Mouse (Mus musculus) myocyte (in vitro differentiated cells): ENCODE measurements around the gene 2310050C09Rik.

Experiments
- CEBPB ChIP-seq: IDR thresholded peaks from 2 replicates; pipeline ENCODE4 v1.6.1; 2011; ENCODE audit warnings: mild to moderate bottlenecking, moderate library complexity; ENCODE audit not compliant: poor library complexity, insufficient read depth, severe bottlenecking
- E2F4 ChIP-seq: IDR thresholded peaks from one replicate; pipeline ENCODE4 v1.6.1; 2011; ENCODE audit warnings: mild to moderate bottlenecking, control low read depth, moderate library complexity; ENCODE audit not compliant: insufficient read depth
- MAX ChIP-seq: IDR thresholded peaks from one replicate; pipeline ENCODE4 v1.6.1; 2011; ENCODE audit warnings: low read depth, mild to moderate bottlenecking, control low read depth
- MYOD1 ChIP-seq, 3 experiments: IDR thresholded peaks; one replicate each; pipeline ENCODE4 v1.6.1; 2011; ENCODE audit warnings: control low read depth in 2 of 3, low read depth in 2 of 3, mild to moderate bottlenecking in 2 of 3, moderate library complexity in 1 of 3; ENCODE audit not compliant: insufficient read length in 2 of 3, control insufficient read depth in 1 of 3
- MYOG ChIP-seq, 3 experiments: IDR thresholded peaks; one replicate each; pipeline ENCODE4 v1.6.1; 2011; ENCODE audit warnings: control low read depth in 2 of 3, low read depth in 2 of 3, mild to moderate bottlenecking in 2 of 3; ENCODE audit not compliant: insufficient read length in 2 of 3, control insufficient read depth in 1 of 3, insufficient read depth in 1 of 3
- POLR2A ChIP-seq: IDR thresholded peaks from one replicate; pipeline ENCODE4 v1.6.1; 2011; ENCODE audit warnings: low read depth, mild to moderate bottlenecking, control low read depth, moderate library complexity; ENCODE audit not compliant: insufficient read length
- POLR2AphosphoS2 ChIP-seq: IDR thresholded peaks from one replicate; pipeline ENCODE4 v1.6.1; 2011; ENCODE audit warnings: low read depth, control low read depth; ENCODE audit not compliant: insufficient read length
- REST ChIP-seq: IDR thresholded peaks from one replicate; pipeline ENCODE4 v1.6.1; 2011; ENCODE audit warnings: mild to moderate bottlenecking, control low read depth, moderate library complexity; ENCODE audit not compliant: insufficient read depth, insufficient read length
- SRF ChIP-seq: IDR thresholded peaks from one replicate; pipeline ENCODE4 v1.6.1; 2011; ENCODE audit warnings: low read depth; ENCODE audit not compliant: control insufficient read depth, insufficient read length
- TCF12 ChIP-seq: IDR thresholded peaks from one replicate; pipeline ENCODE4 v1.6.1; 2011; ENCODE audit warnings: mild to moderate bottlenecking, control low read depth; ENCODE audit not compliant: poor library complexity, insufficient read depth, severe bottlenecking
- TCF3 ChIP-seq: IDR thresholded peaks from one replicate; pipeline ENCODE4 v1.6.1; 2011; ENCODE audit warnings: low read depth, control low read depth; ENCODE audit not compliant: insufficient read length
- USF1 ChIP-seq: IDR thresholded peaks from one replicate; pipeline ENCODE4 v1.6.1; 2011; ENCODE audit warnings: low read depth, mild to moderate bottlenecking, control low read depth, moderate library complexity

GRCm38 (mm10) chr3:92905182-92905581 is 35.2 kb upstream of the 2310050C09Rik start:
- no peak for TF ChIP-seq POLR2A
- no peak for TF ChIP-seq USF1
- no peak for TF ChIP-seq MAX
- TF ChIP-seq CEBPB, result no peak
- no peak for TF ChIP-seq SRF
- no peak for TF ChIP-seq TCF3
- TF ChIP-seq REST, result no peak
- no peak for TF ChIP-seq TCF12
- TF ChIP-seq POLR2AphosphoS2, result no peak
- no peak for TF ChIP-seq MYOD1 (IDR thresholded peaks at IDR 0.05; ENCODE audit: control insufficient read depth in 1 of 3, insufficient read length in 2 of 3, low read depth in 2 of 3)
- TF ChIP-seq E2F4, result no peak
- no peak for TF ChIP-seq MYOG (IDR thresholded peaks at IDR 0.05; ENCODE audit: control insufficient read depth in 1 of 3, insufficient read depth in 1 of 3, insufficient read length in 2 of 3, low read depth in 2 of 3)
